Mouse (Mus musculus): ENCODE results near the gene C530008M17Rik. TPM values are rescaled to one million over a fixed set of nuclear protein-coding genes. Genes with fewer than 3 reads are reported as not detected.
"Not testable (repeated sequence)": the region's sequence is repeated elsewhere in the genome, so short reads cannot be mapped to it uniquely, and the experiment has no call there.

Gene C530008M17Rik
- total RNA-seq, 1 experiment from 2014 or later: 10.1 TPM

DNA sequence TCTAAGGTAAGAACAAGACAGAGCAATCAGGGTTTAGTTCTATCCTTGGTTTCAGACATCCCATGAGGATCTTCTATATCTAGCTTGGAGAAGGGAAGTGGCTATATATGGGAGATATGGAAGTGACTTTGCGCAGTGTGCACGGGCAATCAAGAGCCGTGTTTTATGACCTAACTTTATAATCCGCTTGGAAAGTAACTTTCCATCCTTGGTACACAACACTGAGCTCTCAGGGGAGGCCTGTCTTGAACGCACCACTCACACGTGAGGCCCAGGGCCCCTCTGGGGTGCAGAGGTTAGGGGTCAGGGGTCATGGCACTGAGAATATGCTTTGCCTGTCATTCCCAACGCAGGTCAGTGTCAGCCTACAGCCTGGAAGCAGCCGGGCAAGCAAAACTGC is 210.5 kb downstream of the C530008M17Rik start:
- ATAC-seq (replicated peaks; ENCODE audit: low read depth, poor library complexity, severe bottlenecking): no peak

DNA sequence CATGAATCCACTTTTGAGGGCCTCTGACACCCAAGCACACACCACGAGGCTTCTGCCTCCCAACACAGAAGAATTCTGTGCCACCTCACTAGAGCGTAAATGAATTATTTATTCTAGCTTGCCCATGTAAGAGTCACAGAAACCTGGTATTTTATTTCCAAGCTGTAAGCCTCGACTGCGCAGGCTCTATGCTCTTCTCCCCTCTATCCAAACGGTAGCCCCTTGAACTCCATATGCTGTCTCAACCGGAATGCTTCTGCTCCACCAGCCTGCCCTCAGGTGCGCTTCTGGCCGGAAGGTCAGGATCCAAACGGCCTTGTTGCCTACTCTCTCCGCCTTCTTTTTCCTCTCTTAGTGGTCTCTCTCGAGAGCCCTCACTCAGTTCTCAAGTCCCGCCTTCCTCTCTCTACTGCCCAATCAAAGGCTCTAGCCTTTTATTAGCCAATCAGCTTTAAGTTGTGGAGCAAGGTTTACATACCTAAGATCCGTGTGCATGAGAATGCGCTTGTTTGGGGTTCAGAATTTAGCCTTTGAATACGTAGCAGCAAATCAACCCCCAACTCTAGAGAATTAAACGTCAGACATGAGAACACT is 212.5 kb downstream of the C530008M17Rik start:
- ATAC-seq (replicated peaks; ENCODE audit: low read depth, poor library complexity, severe bottlenecking): peak; percentile 96

DNA sequence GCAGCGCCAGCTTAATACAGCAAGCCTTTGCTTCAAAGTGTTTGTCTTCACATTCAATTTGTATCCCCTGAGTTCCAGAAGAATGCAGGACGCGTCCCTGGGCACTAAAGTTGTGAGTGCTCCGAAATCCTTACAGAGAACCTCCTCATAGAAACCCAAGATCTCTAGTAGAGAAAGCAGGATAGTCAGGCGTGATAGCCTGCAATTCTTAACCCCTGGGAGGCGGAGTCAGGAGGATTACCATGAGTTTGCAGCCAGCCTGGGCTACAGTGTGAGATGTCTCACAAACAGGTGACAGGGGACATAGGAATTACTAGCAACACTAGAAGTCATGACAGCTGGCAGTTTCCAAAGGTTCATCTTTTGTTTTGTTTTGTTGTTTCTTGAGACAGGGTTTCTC is 213.2 kb downstream of the C530008M17Rik start:
- 0 out of 2 replicates have a peak, but pooled peaks have one; percentile 53 for ATAC-seq (replicated peaks; ENCODE audit: low read depth, poor library complexity, severe bottlenecking)

DNA sequence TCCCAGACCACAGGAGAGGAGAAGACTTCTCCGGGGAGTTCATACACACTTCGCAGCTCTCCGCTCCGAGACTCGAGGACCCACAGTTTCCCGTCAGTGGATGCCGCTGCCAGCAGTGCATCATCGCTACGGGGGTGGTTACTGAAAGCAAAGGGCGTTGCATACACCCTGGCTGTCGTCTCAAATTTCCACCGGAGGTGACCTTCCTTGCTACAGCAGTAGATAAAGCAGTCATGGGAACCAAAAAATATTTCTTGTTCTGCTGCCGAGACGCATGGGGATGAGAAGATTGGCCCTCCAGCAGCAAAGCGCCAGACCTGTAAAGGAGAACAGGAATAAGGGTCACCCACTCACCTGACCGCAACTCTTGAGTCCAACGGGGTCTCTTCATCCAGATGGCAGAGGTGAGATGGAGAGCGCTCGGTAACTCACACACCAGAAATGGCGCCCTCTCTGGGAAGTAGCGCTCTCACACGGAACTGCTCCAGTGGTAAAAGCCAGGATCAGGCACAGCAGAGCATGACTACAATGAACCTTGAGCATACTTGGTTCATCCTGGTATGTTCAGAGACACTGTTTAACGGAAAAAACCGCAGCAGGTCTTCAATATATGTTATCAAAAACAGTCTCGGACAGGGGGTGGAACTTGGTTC is 219.9 kb downstream of the C530008M17Rik start:
- ATAC-seq (replicated peaks; ENCODE audit: low read depth, poor library complexity, severe bottlenecking): no peak

DNA sequence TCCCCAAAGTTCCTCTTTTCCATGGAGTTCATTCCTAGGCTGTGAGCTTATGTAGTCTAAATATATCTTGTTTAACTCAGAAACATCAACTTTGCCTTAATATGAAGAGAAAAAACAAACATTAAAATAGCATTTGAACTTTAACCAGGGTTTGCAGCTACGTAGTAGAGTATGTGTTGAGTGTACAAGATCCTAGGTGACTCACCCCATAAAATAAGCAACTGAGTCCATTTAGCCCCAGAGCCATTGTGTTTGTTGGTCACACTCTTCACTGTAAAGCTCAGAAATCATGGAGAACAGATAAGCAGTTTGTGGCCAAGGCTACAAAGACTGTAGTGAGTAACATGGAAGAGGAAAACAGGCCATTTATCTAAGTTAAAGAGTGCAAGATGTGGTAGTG is 227.8 kb downstream of the C530008M17Rik start:
- ATAC-seq (replicated peaks; ENCODE audit: low read depth, poor library complexity, severe bottlenecking): no peak

DNA sequence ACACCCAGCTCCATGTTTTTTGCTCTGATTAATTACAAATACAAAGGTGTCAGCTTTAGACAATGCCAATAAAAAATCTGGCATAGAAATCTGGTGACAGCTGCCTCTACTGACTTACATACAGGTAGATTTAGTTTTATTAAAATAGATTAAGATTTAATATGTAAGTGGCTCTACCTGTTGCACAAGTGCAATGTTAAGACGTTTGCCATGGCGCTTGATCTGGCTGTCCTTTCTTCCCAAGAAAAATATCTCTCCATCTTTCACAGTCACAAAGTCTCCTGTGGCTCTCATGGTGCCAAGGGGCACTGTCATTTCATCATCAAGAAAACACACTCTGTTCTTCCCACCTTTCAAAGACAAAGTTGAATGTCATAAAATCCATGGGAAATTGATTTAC is 230.7 kb downstream of the C530008M17Rik start:
- ATAC-seq (replicated peaks; ENCODE audit: low read depth, poor library complexity, severe bottlenecking): no peak

DNA sequence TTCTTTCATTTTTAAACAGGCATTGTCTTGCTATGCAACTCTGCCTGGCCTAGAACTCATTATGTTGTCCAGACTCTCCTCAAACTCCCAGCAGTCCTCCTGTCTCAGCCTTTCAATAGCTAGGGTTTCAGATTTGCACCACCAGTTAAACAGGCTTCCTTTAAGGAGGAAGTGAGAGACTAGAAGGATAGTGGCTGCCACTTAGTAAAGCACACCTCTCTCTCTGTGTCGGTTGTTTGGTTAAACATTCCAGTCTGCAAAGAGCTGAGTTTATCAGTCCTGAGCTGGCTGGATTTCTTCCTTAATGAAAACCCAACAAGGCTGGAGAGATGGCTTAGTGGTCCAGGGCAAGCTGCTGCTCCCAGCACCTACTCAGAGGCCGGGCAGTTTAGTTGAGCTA is 236.3 kb downstream of the C530008M17Rik start:
- ATAC-seq (replicated peaks; ENCODE audit: low read depth, poor library complexity, severe bottlenecking): peak; percentile 36

DNA sequence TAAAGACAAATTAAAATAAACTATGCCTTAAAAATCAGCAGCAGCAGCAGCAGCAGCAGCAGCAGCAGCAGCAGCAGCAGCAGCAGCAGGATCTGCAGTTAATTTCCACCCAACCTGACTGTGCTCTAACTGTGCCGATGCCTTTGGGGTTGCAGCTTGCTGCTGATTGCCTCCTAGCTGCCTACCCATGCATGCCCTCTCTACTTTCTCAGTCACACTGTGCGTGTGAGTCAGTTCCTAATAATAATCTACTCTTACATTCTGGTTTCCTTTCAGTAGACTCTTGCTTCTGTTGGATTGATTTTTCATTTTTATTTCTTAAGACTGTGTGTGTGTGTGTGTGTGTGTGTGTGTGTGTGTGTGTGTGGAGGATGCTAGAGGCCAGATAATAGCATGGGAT is 236.8 kb downstream of the C530008M17Rik start:
- ATAC-seq (replicated peaks; ENCODE audit: low read depth, poor library complexity, severe bottlenecking): no peak

DNA sequence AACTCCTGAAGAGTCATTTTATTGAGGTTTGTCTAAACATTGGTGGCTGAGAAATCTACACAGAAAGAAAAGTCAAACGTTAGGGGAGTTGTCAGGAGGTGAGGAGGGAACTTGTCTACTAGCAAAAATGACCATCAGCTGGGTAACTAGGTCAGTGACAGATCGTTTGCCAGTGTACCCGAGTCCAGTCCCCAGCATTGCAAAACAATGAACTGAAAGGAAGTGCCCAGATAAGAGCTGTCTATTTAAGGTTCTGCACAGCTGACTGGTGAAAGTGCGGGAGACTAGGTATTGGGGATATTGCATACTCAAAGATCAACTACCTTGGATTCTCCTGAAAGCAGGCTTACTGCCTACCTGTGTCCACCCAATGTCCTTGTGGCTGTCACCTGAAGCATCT is 245.8 kb downstream of the C530008M17Rik start:
- no peak for ATAC-seq (replicated peaks; ENCODE audit: low read depth, poor library complexity, severe bottlenecking)

DNA sequence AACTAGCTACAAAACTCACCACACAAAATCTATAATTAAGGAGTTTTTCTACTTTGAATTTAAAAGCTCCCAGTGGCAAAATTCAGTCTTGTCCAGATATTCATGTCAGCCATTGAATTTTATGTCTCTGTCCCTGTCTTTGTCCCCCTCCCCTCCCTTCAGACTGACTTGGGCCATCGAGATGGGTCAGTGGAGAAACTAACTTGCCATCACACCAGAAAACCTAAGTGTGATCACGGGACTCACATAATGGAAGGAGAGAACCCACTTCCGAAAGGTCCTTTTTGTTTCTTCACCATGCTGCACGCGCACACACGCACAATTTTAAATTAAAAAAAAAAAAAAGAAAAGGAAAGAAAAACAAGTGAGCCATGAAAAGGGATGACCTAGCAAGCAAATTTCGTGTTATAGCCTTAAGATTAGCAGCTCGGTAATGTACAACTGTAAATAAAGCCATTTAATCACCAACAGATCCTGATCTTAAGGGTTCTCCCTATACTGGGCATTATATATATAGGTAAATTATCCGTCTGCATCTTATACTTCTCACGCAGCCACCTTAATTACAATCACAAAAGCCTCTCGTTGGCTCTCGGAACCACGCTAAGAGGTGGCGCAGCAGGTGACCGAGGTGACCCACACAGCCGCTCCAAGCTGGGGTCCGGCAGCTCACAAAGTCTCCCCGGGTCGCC is 248.5 kb downstream of the C530008M17Rik start:
- no peak for ATAC-seq (replicated peaks; ENCODE audit: low read depth, poor library complexity, severe bottlenecking)

DNA sequence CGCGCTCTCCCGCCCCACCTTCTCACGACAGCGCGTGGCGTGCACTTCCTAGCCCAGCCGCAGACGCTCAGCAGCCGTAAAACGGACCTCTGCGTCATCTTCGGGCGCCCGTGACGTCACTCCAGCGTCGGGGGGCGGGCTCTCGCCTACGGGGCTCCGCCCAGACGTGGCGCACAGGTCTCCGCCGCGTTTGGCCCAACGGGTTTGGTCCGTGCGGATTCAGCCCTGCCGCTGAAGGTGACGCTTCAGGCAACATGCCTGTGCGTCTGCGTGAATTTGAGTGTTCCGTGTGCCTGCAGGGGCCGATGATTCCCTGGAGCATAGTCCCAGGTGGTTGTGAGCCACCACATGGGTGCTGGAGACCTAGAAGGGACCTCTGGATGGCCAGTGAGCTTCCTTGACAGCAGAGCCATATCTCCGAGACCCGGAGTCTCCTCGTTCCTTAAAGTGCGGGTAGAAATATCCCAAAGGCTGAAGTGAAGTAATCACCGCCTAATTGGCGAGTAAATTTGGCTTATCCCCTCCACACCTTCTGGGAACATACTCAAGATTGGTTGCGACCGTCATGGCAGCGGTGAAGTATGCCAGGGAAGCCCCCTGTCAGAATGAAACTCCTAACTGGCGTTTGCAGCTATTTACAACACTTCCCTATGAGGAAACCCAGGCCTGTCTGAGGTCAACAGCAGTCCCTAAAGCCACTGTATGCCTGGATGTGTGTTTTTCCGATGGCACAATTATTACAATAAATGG is 249.3 kb downstream of the C530008M17Rik start, which contains the start of gene Aasdh:
Gene Aasdh, minus strand, starts transcription at position 110 of the 750 bp plus-strand sequence.
- peak; percentile 95 for ATAC-seq (replicated peaks; ENCODE audit: low read depth, poor library complexity, severe bottlenecking)

DNA sequence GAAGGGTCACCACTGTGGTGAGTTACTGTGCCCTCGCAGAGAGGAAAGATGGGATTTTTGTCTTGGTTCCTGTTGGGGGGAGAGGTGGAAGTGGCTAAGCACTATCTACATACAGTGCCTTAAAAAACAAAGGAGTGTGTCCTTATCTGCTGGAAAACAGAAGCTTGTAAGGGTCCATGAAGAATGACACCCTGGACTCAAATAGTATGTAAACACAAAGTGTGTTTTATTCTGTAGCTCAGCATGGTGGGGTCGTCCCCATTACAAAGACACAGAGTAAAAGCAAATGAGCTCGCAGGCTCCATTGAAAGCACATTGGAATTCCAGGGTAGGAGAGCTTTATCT is 249.8 kb downstream of the C530008M17Rik start:
- ATAC-seq (replicated peaks; ENCODE audit: low read depth, poor library complexity, severe bottlenecking): no peak; the same call in 1 of the 2 replicates

DNA sequence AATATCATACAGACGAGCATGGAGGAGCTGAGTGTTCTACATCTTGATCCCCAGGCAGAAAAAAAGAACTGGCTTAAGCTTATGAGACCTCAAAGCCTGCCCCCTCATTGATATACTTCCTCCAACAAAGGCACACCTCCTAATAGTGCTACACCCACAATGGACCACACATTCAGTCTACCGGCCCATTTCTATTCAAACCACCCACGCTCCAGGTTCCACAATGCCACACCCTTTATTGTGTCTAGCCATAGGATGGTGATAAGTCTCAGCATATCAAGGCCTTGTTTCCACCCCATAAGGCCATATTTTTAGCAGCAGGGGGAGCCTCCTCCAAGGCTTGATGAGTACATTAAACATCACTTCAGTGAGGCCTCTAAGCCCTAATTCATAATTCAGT is 254.5 kb downstream of the C530008M17Rik start:
- no peak for ATAC-seq (replicated peaks; ENCODE audit: low read depth, poor library complexity, severe bottlenecking)

DNA sequence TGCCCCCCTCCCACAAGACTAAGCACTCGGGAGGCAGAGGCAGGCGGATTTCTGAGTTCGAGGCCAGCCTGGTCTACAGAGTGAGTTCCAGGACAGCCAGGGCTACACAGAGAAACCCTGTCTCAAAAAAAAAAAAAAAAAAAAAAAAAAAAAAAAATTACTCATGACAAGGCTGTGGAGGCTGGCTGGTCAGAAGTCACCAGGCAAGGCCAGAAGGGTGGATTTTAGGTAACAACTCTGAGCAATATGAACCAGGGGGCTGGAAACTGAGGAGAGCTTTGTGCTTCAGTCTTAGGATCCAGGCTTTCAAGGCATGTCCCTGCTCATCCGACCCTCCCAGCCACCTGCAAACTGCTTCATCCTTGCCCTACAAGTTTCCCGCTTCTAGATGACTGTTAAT is 256.2 kb downstream of the C530008M17Rik start:
- ATAC-seq (replicated peaks; ENCODE audit: low read depth, poor library complexity, severe bottlenecking): not testable (repeated sequence)

DNA sequence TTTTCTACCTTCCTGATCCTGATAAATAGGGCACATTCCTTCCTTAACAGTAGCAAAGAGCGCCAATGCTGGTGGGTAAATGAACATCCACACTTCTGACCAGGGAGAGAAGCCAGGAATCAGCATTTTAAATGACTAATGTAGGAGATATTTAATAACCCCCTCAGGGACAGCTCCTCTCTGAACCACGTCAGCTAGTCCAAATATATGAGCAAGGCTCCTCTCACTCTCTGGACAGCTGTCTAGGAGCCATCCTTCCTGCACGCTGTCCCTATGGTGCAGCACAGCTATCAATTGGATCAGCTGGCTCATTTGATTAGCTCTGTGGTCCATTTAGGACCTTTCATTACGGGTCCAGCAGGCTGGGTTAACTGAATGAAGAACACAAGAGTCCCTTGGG is 266.5 kb downstream of the C530008M17Rik start:
- ATAC-seq (replicated peaks; ENCODE audit: low read depth, poor library complexity, severe bottlenecking): no peak

Other genes with a start within 250 kb of the C530008M17Rik start
- gene Gm7271, start 172.5 kb upstream of the C530008M17Rik start, total RNA-seq (2017): not detected in 2 replicates
- gene Exoc1, start 127.2 kb upstream of the C530008M17Rik start, total RNA-seq (2017): 58.8 and 78.7 TPM in 2 replicates
- gene Cep135, start 67.8 kb upstream of the C530008M17Rik start, total RNA-seq (2017): 17.0 and 21.8 TPM in 2 replicates
- gene Aasdh, start 249.0 kb downstream of the C530008M17Rik start, total RNA-seq (2017): 33.4 and 46.2 TPM in 2 replicates